Mouse (Mus musculus) adrenal gland, postnatal 0 days (tissue): ENCODE data around the gene Hnrnpa3. TPM values are rescaled to one million over a fixed set of nuclear protein-coding genes. Genes with fewer than 3 reads are reported as not detected.

Source experiments
- microRNA-seq: library from miRNA; unstranded; fragments of <30 nt; microRNA quantifications from one replicate; pipeline ENCODE4, GENCODE M21; 2016; ENCODE audit warnings: borderline replicate concordance; ENCODE audit not compliant: insufficient number of aligned reads
- polyA plus RNA-seq: library from polyadenylated mRNA; unstranded; fragments of >200 nt; fragmentation: Nextera tagmentation; extraction: Ambion mirVana; gene quantifications from 2 replicates; pipeline ENCODE4 v1.2.1, GENCODE M21; 2015

Gene Hnrnpa3
- polyA plus RNA-seq: 113 and 115 TPM in 2 replicates

GRCm38 (mm10) chr2:75658727-75659628 is at the start of gene Hnrnpa3:
Gene Hnrnpa3 (plus strand): TSS chr2:75659261.

GRCm38 (mm10) chr2:75704234-75705161 is 45.4 kb downstream of the Hnrnpa3 start, which contains the start of gene Nfe2l2:
Gene Nfe2l2 (minus strand): TSS chr2:75704641.

Small RNAs within 50 kb of the gene (microRNA-seq; reads per million reads assigned to microRNA genes)
- gene Gm24574: not detected

Other genes with a start within 250 kb of the Hnrnpa3 start
- 51.1 and 72.5 TPM in 2 replicates for gene Nfe2l2, start 45.4 kb downstream of the Hnrnpa3 start, polyA plus RNA-seq
- 8.0 and 12.8 TPM in 2 replicates for gene Agps, start 172.9 kb downstream of the Hnrnpa3 start, polyA plus RNA-seq